Mouse (Mus musculus): ENCODE data around the gene Snap25. TPM values are rescaled to one million over a fixed set of nuclear protein-coding genes. Genes with fewer than 3 reads are reported as not detected.

Snap25 gene
- polyA plus RNA-seq, 1 experiment from 2014 or later, result 432 TPM

DNA sequence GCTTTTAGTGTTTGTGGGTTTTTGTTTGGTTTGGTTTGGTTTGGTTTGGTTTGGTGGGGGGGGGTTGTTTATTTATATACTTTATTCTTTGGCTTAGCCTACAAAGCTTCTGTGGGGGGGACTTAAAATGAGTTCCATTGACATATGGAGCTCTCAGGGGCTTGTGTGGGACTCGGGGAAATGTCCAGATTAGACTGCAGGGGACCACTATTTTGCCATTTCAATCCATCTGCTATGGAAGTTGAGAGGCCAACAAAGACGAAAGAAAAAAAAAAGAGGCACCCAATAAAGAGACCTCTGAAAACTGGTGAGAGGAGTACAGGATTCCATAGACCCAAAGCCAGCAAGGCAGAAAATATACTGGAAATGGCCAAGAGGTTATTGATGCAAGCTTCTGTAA, 9.9 kb upstream of the Snap25 start:
- Histone ChIP-seq H3K9me3 (ENCODE audit: control insufficient read depth, low read length) (no peaks in the 10 kb centered on the region), H3K4me3 (ENCODE audit: low read depth, low read length) (no peak overlapping the region), H3K9ac (replicated peaks; ENCODE audit: low read depth, low read length) (no peak overlapping the region), H3K36me3 (ENCODE audit: control insufficient read depth, insufficient read depth, low read length) (no peaks in the 10 kb centered on the region), H3K27ac (ENCODE audit: low read depth, low read length) (no peak overlapping the region), H3K4me2 (ENCODE audit: low read depth, low read length) (no peak overlapping the region), H3K4me1 (ENCODE audit: control insufficient read depth, insufficient read depth, low read length) (no peaks in the 10 kb centered on the region), H3K27me3 (ENCODE audit: control insufficient read depth, insufficient read depth, low read length) (no peaks in the 10 kb centered on the region)
- ATAC-seq (ENCODE audit: low read depth), result no peak
- WGBS, result 69% methylated on average over 2 of the region's 2 CpGs

GRCm38 (mm10) chr2:136711155-136711554, 2.1 kb upstream of the Snap25 start:
- no peak for ATAC-seq (ENCODE audit: low read depth)
- H3K36me3 ChIP-seq (ENCODE audit: control insufficient read depth, insufficient read depth, low read length), result no peaks in the 10 kb centered on the region
- H3K4me2 ChIP-seq (ENCODE audit: low read depth, low read length), result peak overlapping the region; percentile 53; the same call in 1 of the 2 replicates
- no peaks in the 10 kb centered on the region for H3K9me3 ChIP-seq (ENCODE audit: control insufficient read depth, low read length)
- peak overlapping the region; percentile 66; the same call in 1 of the 2 replicates for H3K4me3 ChIP-seq (ENCODE audit: low read depth, low read length)
- no peak overlapping the region; the same call in 1 of the 2 replicates for H3K27ac ChIP-seq (ENCODE audit: low read depth, low read length)
- H3K9ac ChIP-seq (replicated peaks; ENCODE audit: low read depth, low read length), result no peak overlapping the region
- WGBS, result 32% methylated on average over 3 of the region's 3 CpGs
- peaks cover 5% of the 10 kb centered on the region for H3K4me1 ChIP-seq (ENCODE audit: control insufficient read depth, insufficient read depth, low read length)
- H3K27me3 ChIP-seq (ENCODE audit: control insufficient read depth, insufficient read depth, low read length), result no peaks in the 10 kb centered on the region

- peak overlapping the region; percentile 46 for H3K9ac ChIP-seq (replicated peaks; ENCODE audit: low read depth, low read length)
- peak overlapping the region; percentile 53 for H3K4me2 ChIP-seq (ENCODE audit: low read depth, low read length)
- 4% methylated on average over 28 of the region's 28 CpGs for WGBS
- H3K36me3 ChIP-seq (ENCODE audit: control insufficient read depth, insufficient read depth, low read length), result no peaks in the 10 kb centered on the region
- H3K4me1 ChIP-seq (ENCODE audit: control insufficient read depth, insufficient read depth, low read length), result peaks cover 5% of the 10 kb centered on the region
- H3K27me3 ChIP-seq (ENCODE audit: control insufficient read depth, insufficient read depth, low read length), result no peaks in the 10 kb centered on the region
- no peaks in the 10 kb centered on the region for H3K9me3 ChIP-seq (ENCODE audit: control insufficient read depth, low read length)
- peak overlapping the region; percentile 57; the same call in 1 of the 2 replicates for H3K27ac ChIP-seq (ENCODE audit: low read depth, low read length)
- H3K4me3 ChIP-seq (ENCODE audit: low read depth, low read length), result peak overlapping the region; percentile 66
- ATAC-seq (ENCODE audit: low read depth), result 0 out of 2 replicates have a peak, but pooled peaks have one; percentile 25
These were observed 1.4 kb upstream of the Snap25 start for GRCm38 (mm10) chr2:136711746-136712440.

- peak; percentile 16; the same call in 1 of the 2 replicates for ATAC-seq (ENCODE audit: low read depth)
- Histone ChIP-seq H3K27ac (ENCODE audit: low read depth, low read length) (peak overlapping the region; percentile 92), H3K9me3 (ENCODE audit: control insufficient read depth, low read length) (no peaks in the 10 kb centered on the region), H3K36me3 (ENCODE audit: control insufficient read depth, insufficient read depth, low read length) (no peaks in the 10 kb centered on the region), H3K27me3 (ENCODE audit: control insufficient read depth, insufficient read depth, low read length) (no peaks in the 10 kb centered on the region), H3K9ac (replicated peaks; ENCODE audit: low read depth, low read length) (peak overlapping the region; percentile 74; the same call in 1 of the 2 replicates), H3K4me1 (ENCODE audit: control insufficient read depth, insufficient read depth, low read length) (peaks cover 5% of the 10 kb centered on the region), H3K4me2 (ENCODE audit: low read depth, low read length) (peak overlapping the region; percentile 53), H3K4me3 (ENCODE audit: low read depth, low read length) (peak overlapping the region; percentile 66)
- under 1% methylated on average over 13 of the region's 13 CpGs for WGBS
These were observed 725 bp upstream of the Snap25 start for GRCm38 (mm10) chr2:136712441-136713015.

- under 1% methylated on average over 22 of the region's 22 CpGs for WGBS
- Histone ChIP-seq H3K4me3 (ENCODE audit: low read depth, low read length) (peak overlapping the region; percentile 66), H3K4me1 (ENCODE audit: control insufficient read depth, insufficient read depth, low read length) (peaks cover 5% of the 10 kb centered on the region), H3K27ac (ENCODE audit: low read depth, low read length) (peak overlapping the region; percentile 92), H3K27me3 (ENCODE audit: control insufficient read depth, insufficient read depth, low read length) (no peaks in the 10 kb centered on the region), H3K9ac (replicated peaks; ENCODE audit: low read depth, low read length) (peak overlapping the region; percentile 74), H3K36me3 (ENCODE audit: control insufficient read depth, insufficient read depth, low read length) (no peaks in the 10 kb centered on the region), H3K9me3 (ENCODE audit: control insufficient read depth, low read length) (no peaks in the 10 kb centered on the region), H3K4me2 (ENCODE audit: low read depth, low read length) (peak overlapping the region; percentile 53)
- peak; percentile 77 for ATAC-seq (ENCODE audit: low read depth)
These were observed 757 bp downstream of the Snap25 start for GRCm38 (mm10) chr2:136714008-136714411.

DNA sequence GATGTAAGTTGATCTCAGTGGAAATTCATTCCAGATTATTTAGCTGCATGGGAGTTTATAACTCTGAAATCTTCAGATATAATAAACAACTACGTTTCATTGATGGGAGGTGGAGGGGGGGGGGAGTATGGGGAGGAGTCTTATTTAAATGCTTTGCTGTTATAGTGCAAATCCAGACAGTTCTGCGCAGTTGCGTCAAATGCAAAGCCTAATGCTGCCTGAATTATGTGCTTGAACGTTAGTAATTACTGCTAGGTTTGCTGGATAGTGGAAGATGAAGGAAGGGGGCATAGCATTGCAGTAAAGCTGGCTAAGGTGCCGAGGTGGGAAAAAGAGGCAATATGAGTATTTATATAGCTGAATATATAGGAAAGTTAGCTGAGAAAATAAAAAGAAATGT, 2.3 kb downstream of the Snap25 start:
- H3K36me3 ChIP-seq (ENCODE audit: control insufficient read depth, insufficient read depth, low read length), result no peaks in the 10 kb centered on the region

GRCm38 (mm10) chr2:136716400-136716799, 3.1 kb downstream of the Snap25 start:
- no peak overlapping the region for H3K27ac ChIP-seq (ENCODE audit: low read depth, low read length)
- no peak overlapping the region for H3K9ac ChIP-seq (replicated peaks; ENCODE audit: low read depth, low read length)
- WGBS, result 70% methylated on average over 1 of the region's 1 CpGs
- no peak for ATAC-seq (ENCODE audit: low read depth)
- no peaks in the 10 kb centered on the region for H3K27me3 ChIP-seq (ENCODE audit: control insufficient read depth, insufficient read depth, low read length)
- no peaks in the 10 kb centered on the region for H3K36me3 ChIP-seq (ENCODE audit: control insufficient read depth, insufficient read depth, low read length)
- peak overlapping the region; percentile 53; the same call in 1 of the 2 replicates for H3K4me2 ChIP-seq (ENCODE audit: low read depth, low read length)
- H3K9me3 ChIP-seq (ENCODE audit: control insufficient read depth, low read length), result no peaks in the 10 kb centered on the region
- peaks cover 5% of the 10 kb centered on the region for H3K4me1 ChIP-seq (ENCODE audit: control insufficient read depth, insufficient read depth, low read length)
- peak overlapping the region; percentile 66; the same call in 1 of the 2 replicates for H3K4me3 ChIP-seq (ENCODE audit: low read depth, low read length)

More for the DNA sequence above, 2.3 kb downstream of the Snap25 start:
- Histone ChIP-seq H3K4me1 (ENCODE audit: control insufficient read depth, insufficient read depth, low read length) (peaks cover 5% of the 10 kb centered on the region), H3K27ac (ENCODE audit: low read depth, low read length) (no peak overlapping the region), H3K27me3 (ENCODE audit: control insufficient read depth, insufficient read depth, low read length) (no peaks in the 10 kb centered on the region), H3K4me3 (ENCODE audit: low read depth, low read length) (peak overlapping the region; percentile 66), H3K4me2 (ENCODE audit: low read depth, low read length) (peak overlapping the region; percentile 53), H3K9ac (replicated peaks; ENCODE audit: low read depth, low read length) (0 out of 2 replicates have a peak overlapping the region, but pooled peaks have one; percentile 34), H3K9me3 (ENCODE audit: control insufficient read depth, low read length) (no peaks in the 10 kb centered on the region)
- no peak for ATAC-seq (ENCODE audit: low read depth)
- WGBS, result 43% methylated on average over 5 of the region's 5 CpGs

GRCm38 (mm10) chr2:136720235-136720634, 7.0 kb downstream of the Snap25 start:
- no peaks in the 10 kb centered on the region for H3K9me3 ChIP-seq (ENCODE audit: control insufficient read depth, low read length)
- no peak for ATAC-seq (ENCODE audit: low read depth)
- no peak overlapping the region for H3K9ac ChIP-seq (replicated peaks; ENCODE audit: low read depth, low read length)
- H3K36me3 ChIP-seq (ENCODE audit: control insufficient read depth, insufficient read depth, low read length), result no peaks in the 10 kb centered on the region
- no peak overlapping the region for H3K27ac ChIP-seq (ENCODE audit: low read depth, low read length)
- H3K4me2 ChIP-seq (ENCODE audit: low read depth, low read length), result no peak overlapping the region
- no peak overlapping the region for H3K4me3 ChIP-seq (ENCODE audit: low read depth, low read length)
- peaks cover 3% of the 10 kb centered on the region; the same call in 1 of the 2 replicates for H3K4me1 ChIP-seq (ENCODE audit: control insufficient read depth, insufficient read depth, low read length)
- no peaks in the 10 kb centered on the region for H3K27me3 ChIP-seq (ENCODE audit: control insufficient read depth, insufficient read depth, low read length)
- WGBS, result 33% methylated on average over 4 of the region's 4 CpGs

- Histone ChIP-seq H3K4me1 (ENCODE audit: control insufficient read depth, insufficient read depth, low read length) (no peaks in the 10 kb centered on the region), H3K9ac (replicated peaks; ENCODE audit: low read depth, low read length) (no peak overlapping the region), H3K27ac (ENCODE audit: low read depth, low read length) (no peak overlapping the region), H3K4me3 (ENCODE audit: low read depth, low read length) (no peak overlapping the region), H3K36me3 (ENCODE audit: control insufficient read depth, insufficient read depth, low read length) (no peaks in the 10 kb centered on the region), H3K27me3 (ENCODE audit: control insufficient read depth, insufficient read depth, low read length) (no peaks in the 10 kb centered on the region), H3K4me2 (ENCODE audit: low read depth, low read length) (no peak overlapping the region), H3K9me3 (ENCODE audit: control insufficient read depth, low read length) (no peaks in the 10 kb centered on the region)
- 80% methylated on average over 2 of the region's 2 CpGs for WGBS
- ATAC-seq (ENCODE audit: low read depth), result no peak
These were observed 25.0 kb downstream of the Snap25 start for GRCm38 (mm10) chr2:136738260-136738659.

Data from neural tube, embryonic 14.5 days (tissue).